Mouse (Mus musculus) monocyte, adult 5-6 weeks (primary cell): ENCODE measurements around the gene Parg. TPM values are rescaled to one million over a fixed set of nuclear protein-coding genes. Genes with fewer than 3 reads are reported as not detected.

ENCODE experiments used
- ATAC-seq: fragments of 153-309, 156-312 bp; replicated peaks from 2 replicates; pipeline ENCODE4 v1.8.0; 2017; ENCODE audit warnings: mild to moderate bottlenecking; ENCODE audit not compliant: low TSS enrichment, insufficient number of reproducible peaks, severe bottlenecking, poor library complexity, low FRiP score
- total RNA-seq: library from RNA; stranded (forward); fragments of 200-1000, 200-491, 200-594 nt; gene quantifications from 3 replicates; pipeline ENCODE4 v1.2.3, GENCODE M21; 2017

Parg gene
- total RNA-seq, 1 experiment from 2014 or later = 89.5 TPM

GRCm38 (mm10) chr14:32302423-32302822 is 100.7 kb downstream of the Parg start:
- ATAC-seq = no peak

- ATAC-seq = no peak
Observed at GRCm38 (mm10) chr14:32304921-32305320, 103.2 kb downstream of the Parg start.

- ATAC-seq = no peak
Observed at GRCm38 (mm10) chr14:32309876-32310275, 108.1 kb downstream of the Parg start.

GRCm38 (mm10) chr14:32311381-32312035 is 109.8 kb downstream of the Parg start:
- ATAC-seq = no peak

- no peak for ATAC-seq
Observed at GRCm38 (mm10) chr14:32317822-32318221, 116.1 kb downstream of the Parg start.

GRCm38 (mm10) chr14:32321732-32322685 is 120.3 kb downstream of the Parg start, which contains the start of gene Ogdhl:
Gene Ogdhl (plus strand): TSS chr14:32322019.
- no peak for ATAC-seq

GRCm38 (mm10) chr14:32323221-32323620 is 121.5 kb downstream of the Parg start:
- ATAC-seq = no peak

- no peak for ATAC-seq
Observed at GRCm38 (mm10) chr14:32327366-32327765, 125.6 kb downstream of the Parg start.

- no peak for ATAC-seq
Observed at GRCm38 (mm10) chr14:32332515-32333445, 131.0 kb downstream of the Parg start.

GRCm38 (mm10) chr14:32336021-32336420 is 134.3 kb downstream of the Parg start:
- no peak for ATAC-seq

- ATAC-seq = no peak
Observed at GRCm38 (mm10) chr14:32336547-32336946, 134.8 kb downstream of the Parg start.

- no peak for ATAC-seq
Observed at GRCm38 (mm10) chr14:32341823-32342222, 140.1 kb downstream of the Parg start.

- ATAC-seq = no peak
Observed at GRCm38 (mm10) chr14:32344176-32344575, 142.4 kb downstream of the Parg start.

- ATAC-seq = no peak
Observed at GRCm38 (mm10) chr14:32344694-32345093, 142.9 kb downstream of the Parg start.

Other genes with a start within 250 kb of the Parg start
- not detected in 3 replicates for gene Galnt15, start 173.0 kb upstream of the Parg start, total RNA-seq
- gene Oxnad1, start 116.6 kb upstream of the Parg start, total RNA-seq = 9.2 to 22.1 TPM (median 10.6 TPM) in 3 replicates
- gene Dph3, start 116.2 kb upstream of the Parg start, total RNA-seq = 72.4 to 102 TPM (median 78.3 TPM) in 3 replicates
- gene Msmb, start 59.9 kb upstream of the Parg start, total RNA-seq = not detected in 3 replicates
- 60.5 to 111 TPM (median 83.4 TPM) in 3 replicates for gene Ncoa4, start 42.1 kb upstream of the Parg start, total RNA-seq
- 48.4 to 102 TPM (median 64.0 TPM) in 3 replicates for gene Timm23, start 51 bp upstream of the Parg start, total RNA-seq
- gene Ogdhl, start 120.1 kb downstream of the Parg start, total RNA-seq = not detected in 3 replicates
- gene 1700024G13Rik, start 186.4 kb downstream of the Parg start, total RNA-seq = not detected in 3 replicates